Mouse (Mus musculus) hindbrain, embryonic 11.5 days (tissue): ENCODE data around the gene Hba-x. TPM values are rescaled to one million over a fixed set of nuclear protein-coding genes. Genes with fewer than 3 reads are reported as not detected.
"Not testable (repeated sequence)": the region's sequence is repeated elsewhere in the genome, so short reads cannot be mapped to it uniquely, and the experiment has no call there.

Experiments
- ATAC-seq: fragments of 200-750 bp; cut with Nextera tagmentation; 2 replicates; pipeline ENCODE4 v1.8.0; 2017; ENCODE audit warnings: mild to moderate bottlenecking, moderate TSS enrichment, moderate library complexity; ENCODE audit not compliant: low FRiP score
- DNase-seq: peaks from one replicate; pipeline ENCODE4 v3.0.0-alpha.2; 2015; ENCODE audit warnings: low spot score
- H3K27ac ChIP-seq: fragments of 300-500 bp; sonication (generic); 2 replicates; pipeline ENCODE4 v1.5.1; 2014; ENCODE audit warnings: mild to moderate bottlenecking, low read depth, low read length
- H3K27me3 ChIP-seq: fragments of 300-500 bp; sonication (generic); 2 replicates; pipeline ENCODE4 v1.6.1; 2014; ENCODE audit warnings: mild to moderate bottlenecking, low read length, moderate library complexity, mixed read lengths; ENCODE audit not compliant: control insufficient read depth, insufficient read depth
- H3K36me3 ChIP-seq: fragments of 300-500 bp; sonication (generic); 2 replicates; pipeline ENCODE4 v1.6.1; 2014; ENCODE audit warnings: mild to moderate bottlenecking, low read length, moderate library complexity, mixed read lengths; ENCODE audit not compliant: control insufficient read depth, insufficient read depth
- H3K4me1 ChIP-seq: fragments of 300-500 bp; sonication (generic); replicated peaks from 2 replicates; pipeline ENCODE4 v1.6.1; 2014; ENCODE audit warnings: low read length, mixed read lengths; ENCODE audit not compliant: control insufficient read depth, insufficient read depth
- H3K4me2 ChIP-seq: fragments of 300-500 bp; sonication (generic); replicated peaks from 2 replicates; pipeline ENCODE4 v1.6.1; 2014; ENCODE audit warnings: mild to moderate bottlenecking, low read depth, low read length
- H3K4me3 ChIP-seq: fragments of 300-500 bp; sonication (generic); 2 replicates; pipeline ENCODE4 v1.5.1; 2014; ENCODE audit warnings: low read depth, low read length
- H3K9ac ChIP-seq: fragments of 300-500 bp; sonication (generic); 2 replicates; pipeline ENCODE4 v1.6.1; 2014; ENCODE audit warnings: low read depth, low read length
- H3K9me3 ChIP-seq: fragments of 300-500 bp; sonication (generic); 2 replicates; pipeline ENCODE4 v1.6.1; 2016; ENCODE audit warnings: low read length; ENCODE audit not compliant: control insufficient read depth
- WGBS: fragments of 180-500 bp; shearing (Covaris S2); extraction: QIAGEN DNeasy Blood & Tissue Kit; methylation state at CpG from one replicate; pipeline ENCODE4 v1.1.7; 2014; 5-methylcytosine and 5-hydroxymethylcytosine counted together
- polyA plus RNA-seq: library from polyadenylated mRNA; unstranded; fragments of >200 nt; fragmentation: Nextera tagmentation; extraction: Ambion mirVana; gene quantifications from 2 replicates; pipeline ENCODE4 v1.2.1, GENCODE M21; 2014

Hba-x gene
- polyA plus RNA-seq, 1 experiment from 2014 or later = 3,380 TPM

- ATAC-seq (no peak), DNase-seq (no peak)
- WGBS = 87% methylated on average over 7 of the region's 7 CpGs
- Histone ChIP-seq H3K27me3 (no peaks in the 10 kb centered on the region), H3K9me3 (no peaks in the 10 kb centered on the region), H3K4me3 (no peak overlapping the region), H3K36me3 (no peaks in the 10 kb centered on the region), H3K27ac (no peak overlapping the region), H3K4me2 (no peak overlapping the region), H3K9ac (no peak overlapping the region), H3K4me1 (no peaks in the 10 kb centered on the region)
Observed at GRCm38 (mm10) chr11:32285031-32285775, 9.0 kb downstream of the Hba-x start.

GRCm38 (mm10) chr11:32285887-32286286, 9.7 kb downstream of the Hba-x start:
- H3K27ac ChIP-seq, H3K4me2 ChIP-seq, H3K36me3 ChIP-seq, H3K4me3 ChIP-seq, H3K27me3 ChIP-seq, DNase-seq, H3K9ac ChIP-seq, H3K4me1 ChIP-seq, ATAC-seq, H3K9me3 ChIP-seq: not testable (repeated sequence)

- H3K9ac ChIP-seq, H3K4me1 ChIP-seq, H3K4me3 ChIP-seq, H3K27ac ChIP-seq, H3K36me3 ChIP-seq, H3K9me3 ChIP-seq, H3K27me3 ChIP-seq: not testable (repeated sequence)
- ATAC-seq = peak; percentile 57
- 23% methylated on average over 30 of the region's 33 CpGs for WGBS
- DNase-seq = peak; percentile 73
- peak within 1 kb of the TSS; percentile 48 for H3K4me2 ChIP-seq
Observed at GRCm38 (mm10) chr11:32286695-32287492, 10.7 kb downstream of the Hba-x start, which contains the start of gene Hbq1b. TSS of gene Hbq1b (plus strand) at chr11:32286965.

GRCm38 (mm10) chr11:32287493-32287825, 11.3 kb downstream of the Hba-x start:
- H3K9ac ChIP-seq = no peak overlapping the region
- ATAC-seq (no peak), DNase-seq (no peak)
- no peak overlapping the region for H3K4me2 ChIP-seq
- no peaks in the 10 kb centered on the region for H3K27me3 ChIP-seq
- H3K4me1 ChIP-seq = no peaks in the 10 kb centered on the region
- WGBS = 71% methylated on average over 9 of the region's 9 CpGs
- no peaks in the 10 kb centered on the region for H3K9me3 ChIP-seq
- H3K4me3 ChIP-seq = no peak overlapping the region
- no peak overlapping the region for H3K27ac ChIP-seq
- no peaks in the 10 kb centered on the region for H3K36me3 ChIP-seq

GRCm38 (mm10) chr11:32292819-32293218, 16.6 kb downstream of the Hba-x start:
- H3K4me3 ChIP-seq, ATAC-seq: not testable (repeated sequence)

GRCm38 (mm10) chr11:32293479-32293878, 17.3 kb downstream of the Hba-x start:
- not testable (repeated sequence) for H3K4me1 ChIP-seq, H3K4me2 ChIP-seq, H3K4me3 ChIP-seq, H3K9ac ChIP-seq, DNase-seq, H3K9me3 ChIP-seq, H3K36me3 ChIP-seq, H3K27me3 ChIP-seq, H3K27ac ChIP-seq, ATAC-seq
- WGBS = 73% methylated on average over 3 of the region's 3 CpGs

More at GRCm38 (mm10) chr11:32292819-32293218, 16.6 kb downstream of the Hba-x start:
- WGBS = 86% methylated on average over 4 of the region's 4 CpGs
- H3K36me3 ChIP-seq, H3K27ac ChIP-seq, H3K4me2 ChIP-seq, H3K9me3 ChIP-seq, H3K9ac ChIP-seq, DNase-seq, H3K27me3 ChIP-seq, H3K4me1 ChIP-seq: not testable (repeated sequence)

- H3K9me3 ChIP-seq, H3K4me2 ChIP-seq, H3K9ac ChIP-seq, H3K4me3 ChIP-seq, ATAC-seq, H3K27ac ChIP-seq, H3K27me3 ChIP-seq, DNase-seq, H3K4me1 ChIP-seq, H3K36me3 ChIP-seq: not testable (repeated sequence)
- no CpG with 5 or more reads among the region's 4 CpGs for WGBS
Observed at GRCm38 (mm10) chr11:32296203-32296602, 20.0 kb downstream of the Hba-x start, which contains the start of gene Hba-a2. TSS of gene Hba-a2 (plus strand) at chr11:32296489.

- H3K4me1 ChIP-seq, ATAC-seq, H3K9ac ChIP-seq, H3K9me3 ChIP-seq, H3K36me3 ChIP-seq, H3K4me2 ChIP-seq, H3K27me3 ChIP-seq, DNase-seq, H3K4me3 ChIP-seq, H3K27ac ChIP-seq: not testable (repeated sequence)
- 52% methylated on average over 2 of the region's 2 CpGs for WGBS
Observed at GRCm38 (mm10) chr11:32297417-32297816, 21.2 kb downstream of the Hba-x start.
